Mouse (Mus musculus): Measurements from ENCODE around the gene Rbfox3.

Gene Rbfox3

GRCm38 (mm10) chr11:118552478-118552877, 358.9 kb downstream of the Rbfox3 start:
- no peak for DNase-seq (ENCODE audit: low spot score in 2 of 2)

DNA sequence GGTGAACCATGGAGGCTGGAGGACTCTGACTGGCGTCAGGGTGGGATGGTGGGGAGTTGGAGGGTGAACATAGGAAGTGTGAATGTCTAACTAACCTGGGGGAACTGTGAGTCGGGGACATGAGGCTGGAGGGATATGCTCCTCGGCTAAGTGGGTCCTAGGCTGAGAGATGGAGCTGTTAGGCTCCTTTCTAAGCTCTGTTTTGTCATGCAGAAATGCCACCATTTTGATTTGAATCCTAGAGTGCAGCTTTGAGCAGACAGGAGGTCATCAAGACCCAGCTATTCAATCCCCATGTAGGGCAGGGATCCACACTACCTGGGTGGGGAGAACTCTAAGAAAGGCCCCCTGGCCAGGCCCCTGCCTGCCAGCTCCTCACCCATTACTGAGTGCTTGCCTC, 359.7 kb downstream of the Rbfox3 start:
- DNase-seq (ENCODE audit: low spot score in 2 of 2): no peak

GRCm38 (mm10) chr11:118550773-118551520, 360.4 kb downstream of the Rbfox3 start:
- DNase-seq (ENCODE audit: low spot score in 2 of 2): peak; percentile 12 to 26

DNA sequence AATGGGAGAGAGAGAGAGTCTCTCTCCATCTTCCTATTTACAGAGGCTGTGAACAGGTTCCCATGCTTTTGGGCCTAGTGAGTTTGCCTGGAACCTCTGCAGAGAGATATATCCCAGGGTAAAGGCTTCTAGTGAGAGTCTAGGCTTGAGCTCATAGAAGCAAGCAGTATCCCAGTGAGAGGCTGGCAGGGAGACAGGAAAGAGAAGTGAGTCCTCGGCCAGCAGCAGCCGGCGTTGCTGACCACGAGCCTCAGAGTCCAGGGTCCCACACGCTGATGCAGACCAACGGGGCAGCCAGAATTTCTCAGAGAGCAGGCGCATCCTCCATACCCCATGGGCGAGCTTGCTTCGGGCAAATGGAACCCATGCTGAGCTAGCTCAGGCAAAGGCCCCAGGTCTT, 363.2 kb downstream of the Rbfox3 start:
- no peak for DNase-seq (ENCODE audit: low spot score in 2 of 2)

DNA sequence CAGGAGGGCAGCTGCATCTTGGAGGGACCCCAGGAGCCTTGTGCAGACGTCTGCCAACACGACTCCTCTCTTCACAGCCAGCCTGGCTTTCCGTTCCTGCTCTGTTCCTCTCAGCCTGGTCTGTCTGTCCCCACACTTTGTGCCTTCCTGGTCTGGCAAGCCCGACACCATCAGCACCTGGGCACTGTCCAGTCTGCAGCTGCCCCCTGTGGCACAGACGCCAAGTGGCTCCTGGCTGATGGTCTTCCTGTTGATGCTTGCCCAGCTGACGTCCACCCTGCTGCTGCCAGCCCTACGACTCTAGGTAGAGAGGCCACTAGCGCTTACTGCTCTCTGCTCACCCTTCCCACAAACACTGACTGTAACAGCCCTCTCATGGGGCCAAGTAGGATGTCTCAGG, 365.1 kb downstream of the Rbfox3 start:
- no peak for DNase-seq (ENCODE audit: low spot score in 2 of 2)

DNA sequence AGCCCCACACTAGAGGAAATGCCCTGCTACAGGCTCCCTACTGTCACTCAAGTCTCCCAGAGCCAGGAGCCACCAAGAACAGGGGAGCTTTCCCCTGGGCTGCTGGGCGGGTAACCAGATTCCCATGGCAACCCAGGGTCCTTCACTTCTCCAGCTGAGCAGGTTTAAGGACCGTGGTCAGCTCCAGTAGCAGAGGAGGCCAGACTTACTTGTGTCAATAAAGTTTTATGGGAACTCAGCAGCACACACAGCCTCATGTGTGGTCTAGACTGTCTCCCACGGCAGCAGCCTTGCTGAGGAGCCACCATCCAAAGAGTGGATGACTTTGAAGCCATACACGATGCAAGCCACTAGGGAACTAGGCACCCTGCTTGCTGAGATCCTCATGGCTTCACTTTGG, 365.7 kb downstream of the Rbfox3 start:
- DNase-seq (ENCODE audit: low spot score in 2 of 2): no peak

DNA sequence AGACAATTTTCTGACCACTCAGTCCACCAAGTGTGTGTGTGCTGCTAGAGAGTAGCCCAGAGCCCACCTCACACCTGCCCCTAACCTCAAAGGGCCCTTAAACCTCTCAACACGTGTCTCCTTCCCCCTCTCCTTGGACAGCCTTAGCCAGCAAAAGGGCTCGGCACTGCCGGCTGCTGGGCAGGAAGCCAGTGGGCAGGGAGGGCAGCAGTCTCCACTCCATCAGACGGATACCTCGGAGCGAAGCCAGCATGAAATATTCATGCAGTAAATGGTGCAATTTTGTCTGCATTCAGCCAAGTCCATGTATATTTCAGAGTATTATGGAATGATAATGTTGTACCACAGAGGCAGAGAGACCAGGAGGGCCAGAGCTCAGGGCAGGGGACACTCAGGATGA, 366.8 kb downstream of the Rbfox3 start:
- no peak for DNase-seq (ENCODE audit: low spot score in 2 of 2)

DNA sequence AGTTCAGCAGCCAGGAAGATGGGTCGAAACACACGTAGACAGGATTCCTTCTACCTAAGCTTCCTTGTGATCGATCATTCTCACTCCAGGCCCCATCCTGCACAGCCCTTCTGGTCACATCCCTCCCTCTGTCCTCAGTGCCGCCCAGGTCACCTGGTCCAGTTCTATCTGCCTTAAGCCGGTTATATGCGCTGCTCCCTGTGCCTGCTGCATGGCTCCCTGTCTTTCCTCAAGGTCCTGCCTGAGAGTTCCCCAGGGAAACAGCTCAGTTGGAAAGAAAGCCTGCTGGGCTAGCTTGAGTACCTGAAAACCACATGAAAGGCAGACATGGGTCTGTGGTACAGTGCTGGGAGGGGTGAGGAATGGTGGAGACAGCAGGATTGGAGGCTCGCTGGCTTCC, 368.5 kb downstream of the Rbfox3 start:
- no peak for DNase-seq (ENCODE audit: low spot score in 2 of 2)

DNA sequence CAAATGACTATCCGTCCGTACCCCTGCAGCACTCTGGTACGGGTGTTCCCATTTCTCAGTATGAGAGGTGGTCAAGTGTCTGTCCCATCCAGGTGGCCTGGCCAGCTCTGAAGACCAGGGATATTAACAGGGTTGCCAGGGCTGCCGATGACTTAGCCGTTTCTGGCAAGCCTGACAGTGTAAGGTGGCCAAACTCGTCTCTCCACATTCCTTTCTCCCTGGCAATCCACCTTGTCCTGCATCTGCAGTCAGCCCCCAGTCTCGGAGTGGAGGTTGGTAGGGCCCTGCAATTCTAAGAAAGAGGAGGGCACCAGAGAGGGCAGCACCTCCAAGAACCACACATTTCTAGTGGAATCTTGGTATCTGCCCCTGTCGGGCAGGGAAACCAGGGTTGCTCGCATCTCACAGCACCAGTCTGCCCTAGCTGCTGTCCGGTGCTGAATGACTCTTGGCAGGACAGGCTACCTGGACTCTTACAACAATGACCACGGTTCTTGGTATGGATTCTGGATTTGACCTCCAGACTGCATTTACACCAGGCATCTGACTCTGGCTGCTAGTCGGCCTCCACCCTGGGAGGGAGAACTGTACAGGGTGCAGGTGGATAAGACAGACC, 370.9 kb downstream of the Rbfox3 start:
- no peak for DNase-seq (ENCODE audit: low spot score in 2 of 2)

- DNase-seq (ENCODE audit: low spot score in 2 of 2): no peak
Measured at GRCm38 (mm10) chr11:118538008-118538407, 373.4 kb downstream of the Rbfox3 start.

GRCm38 (mm10) chr11:118534382-118535092, 376.9 kb downstream of the Rbfox3 start:
- peak in 1 of 2 experiments; percentile 47 for DNase-seq (ENCODE audit: low spot score in 2 of 2)

- no peak for DNase-seq (ENCODE audit: low spot score in 2 of 2)
Measured at GRCm38 (mm10) chr11:118530313-118530712, 381.1 kb downstream of the Rbfox3 start.

DNA sequence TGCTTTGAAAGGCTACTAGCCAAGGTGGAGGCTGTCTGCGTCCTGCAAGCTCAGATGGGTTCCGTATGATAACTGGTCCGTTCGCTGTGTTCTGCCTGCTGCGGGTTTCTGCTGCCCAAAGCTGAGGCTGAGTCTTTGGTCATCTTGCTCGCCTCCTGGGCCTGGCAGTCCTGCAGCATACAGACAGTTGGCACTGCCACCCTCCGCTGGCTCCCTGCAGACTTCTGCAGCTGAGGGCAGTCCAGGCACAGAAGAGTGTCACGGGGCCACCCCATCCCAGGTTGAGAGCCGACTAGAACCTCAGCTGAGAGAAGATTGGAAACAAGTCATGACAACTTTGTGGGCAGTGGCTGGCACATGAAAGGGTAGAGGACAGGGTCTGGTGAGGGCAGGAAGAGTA, 382.6 kb downstream of the Rbfox3 start:
- no peak for DNase-seq (ENCODE audit: low spot score in 2 of 2)

- no peak for DNase-seq (ENCODE audit: low spot score in 2 of 2)
Measured at GRCm38 (mm10) chr11:118525059-118525458, 386.3 kb downstream of the Rbfox3 start.

- no peak for DNase-seq (ENCODE audit: low spot score in 2 of 2)
Measured at GRCm38 (mm10) chr11:118523496-118524145, 387.8 kb downstream of the Rbfox3 start.

DNA sequence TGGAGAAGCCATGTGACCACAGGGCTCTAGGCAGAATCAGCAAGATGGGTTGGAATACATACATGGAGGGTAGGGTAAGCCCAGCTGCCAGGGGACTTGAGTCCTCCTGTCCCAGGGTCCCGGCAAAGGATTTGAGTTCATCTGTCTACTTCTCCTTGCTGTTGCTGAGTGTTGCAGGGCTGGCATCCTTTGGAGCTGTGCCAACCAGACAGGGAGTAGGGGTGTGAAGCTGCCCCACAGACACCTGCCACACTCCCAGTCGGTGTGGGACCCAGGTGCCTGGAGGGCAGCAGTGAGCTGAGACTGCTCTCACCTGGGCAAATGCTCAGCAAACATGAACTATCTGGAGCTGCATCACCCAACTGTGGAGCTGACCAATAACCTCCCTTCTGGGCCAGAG, 390.5 kb downstream of the Rbfox3 start:
- no peak for DNase-seq (ENCODE audit: low spot score in 2 of 2)

- DNase-seq (ENCODE audit: low spot score in 2 of 2): no peak
Measured at GRCm38 (mm10) chr11:118520251-118520650, 391.1 kb downstream of the Rbfox3 start.

DNA sequence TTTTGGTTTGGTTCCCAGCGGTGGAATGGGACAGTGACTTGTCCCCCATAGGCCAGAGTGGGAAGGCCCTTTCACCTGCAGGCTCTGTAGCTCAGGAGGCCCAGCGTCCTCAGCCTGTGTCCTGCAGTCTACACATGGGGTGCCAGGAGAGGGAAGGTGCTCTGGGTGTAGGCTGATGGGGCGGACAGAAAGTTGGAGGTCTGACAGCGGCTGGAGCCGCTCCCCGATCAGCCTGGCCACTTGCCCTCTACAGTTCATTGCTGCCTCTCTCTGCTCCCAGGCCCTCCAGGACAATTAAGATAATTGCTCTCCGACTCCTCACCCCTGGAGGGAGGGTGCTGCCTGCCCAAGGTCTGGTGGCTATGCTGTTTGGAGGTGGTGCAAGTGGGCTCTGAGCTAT, 392.7 kb downstream of the Rbfox3 start:
- no peak for DNase-seq (ENCODE audit: low spot score in 2 of 2)

DNA sequence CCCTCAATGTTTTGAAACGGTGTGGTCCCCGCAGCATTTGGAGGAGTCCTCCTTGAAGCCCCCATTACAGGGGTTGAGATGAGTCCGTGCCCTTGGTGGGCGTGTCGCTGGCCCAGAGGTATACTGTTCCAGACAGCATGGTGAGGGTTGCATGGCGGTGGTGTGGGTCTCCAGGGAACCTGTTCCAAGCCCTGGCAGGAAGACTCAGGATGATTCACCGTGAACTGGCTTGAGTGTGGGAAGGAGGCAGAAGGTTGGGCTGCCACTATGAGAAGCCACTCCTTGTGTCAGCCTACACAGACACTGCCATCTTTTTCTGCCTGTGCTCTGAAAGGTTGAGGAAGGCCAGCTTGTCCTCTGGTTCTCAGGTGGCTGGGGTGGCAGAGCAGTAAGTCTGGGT, 393.5 kb downstream of the Rbfox3 start:
- DNase-seq (ENCODE audit: low spot score in 2 of 2): no peak

GRCm38 (mm10) chr11:118512257-118512910, 399.0 kb downstream of the Rbfox3 start:
- DNase-seq (ENCODE audit: low spot score in 2 of 2): no peak

DNA sequence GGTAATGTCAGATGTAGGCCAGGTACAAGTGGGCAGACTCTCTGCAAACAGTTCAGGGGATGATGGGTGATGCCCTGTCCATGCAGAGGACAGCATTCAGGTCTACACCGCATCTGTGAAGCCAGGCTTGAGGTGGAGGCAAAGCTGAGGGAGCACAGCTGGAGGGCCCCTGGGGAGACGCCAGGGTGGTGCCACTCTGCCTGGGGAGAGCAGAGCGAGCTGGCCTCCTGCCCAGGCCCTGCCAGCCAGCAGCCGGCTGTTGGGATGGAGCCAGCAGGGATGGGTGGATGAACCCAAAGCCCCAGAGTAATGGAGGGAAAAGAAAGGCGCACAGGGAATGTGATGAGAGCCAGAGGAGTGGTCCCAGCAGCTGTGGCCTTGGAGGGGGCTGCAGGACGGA, 399.5 kb downstream of the Rbfox3 start:
- DNase-seq (ENCODE audit: low spot score in 2 of 2): no peak

GRCm38 (mm10) chr11:118508341-118508740, 403.1 kb downstream of the Rbfox3 start:
- DNase-seq (ENCODE audit: low spot score in 2 of 2): no peak

Measured in thymus, postnatal 10 days (tissue).